Mouse (Mus musculus) gastrocnemius, postnatal 10 days (tissue): ENCODE measurements around the gene Ankdd1a. TPM values are rescaled to one million over a fixed set of nuclear protein-coding genes. Genes with fewer than 3 reads are reported as not detected.
A peak's percentile ranks its signal among the peaks of the same experiment; 100 is the strongest.

Experiments
- DNase-seq: peaks from one replicate; pipeline ENCODE4 v3.0.0; 2021; ENCODE audit warnings: mixed read lengths
- long read RNA-seq, 2 experiments: library from polyadenylated mRNA; stranded (forward); transcript quantifications; one replicate each; pipeline ENCODE4 v2.0.0; 2021
- total RNA-seq, 2 experiments: library from RNA; stranded (reverse); gene quantifications; 2 replicates each; pipeline ENCODE4 v1.2.3; 2021

The Ankdd1a gene
- total RNA-seq, result not detected
- long read RNA-seq, experiment 1, result 0 reads
- long read RNA-seq, experiment 2, result 0 reads

DNA sequence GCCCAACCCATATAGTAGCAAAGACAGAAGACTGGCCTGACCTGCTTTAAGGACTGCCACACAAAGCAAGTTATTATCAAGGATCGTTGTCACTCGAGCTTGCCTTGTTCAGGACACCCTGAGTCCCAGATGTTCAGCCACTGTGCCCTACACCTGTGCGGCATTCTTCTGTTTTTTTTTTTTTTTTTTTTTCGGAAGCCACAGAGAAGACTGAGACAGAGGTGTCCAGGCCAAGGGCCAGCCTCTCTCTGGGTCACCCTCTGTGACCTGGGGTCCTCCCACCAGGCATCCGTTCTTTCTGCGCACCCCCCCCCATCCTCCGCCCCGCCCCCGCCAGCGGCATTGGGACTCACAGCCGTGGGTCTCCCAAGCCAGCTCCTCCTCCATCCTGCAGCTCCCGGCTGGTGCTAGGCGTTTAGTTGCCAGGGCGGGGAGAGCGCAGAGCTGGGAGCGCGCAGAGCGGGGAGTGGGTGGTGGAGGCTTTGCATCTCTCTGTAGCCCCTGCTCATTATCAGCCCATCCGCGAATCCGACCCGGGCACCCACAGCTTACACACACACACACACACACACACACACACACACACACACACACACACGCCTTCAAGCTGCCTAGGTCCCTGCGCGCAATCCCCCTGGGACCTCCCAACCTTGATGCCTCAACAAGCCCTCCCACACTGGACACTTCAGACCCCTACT, at the start of gene Ankdd1a:
Gene Ankdd1a (minus strand): TSS at position 387 of the 698 bp plus-strand sequence.
- peak; percentile 33 for DNase-seq

DNA sequence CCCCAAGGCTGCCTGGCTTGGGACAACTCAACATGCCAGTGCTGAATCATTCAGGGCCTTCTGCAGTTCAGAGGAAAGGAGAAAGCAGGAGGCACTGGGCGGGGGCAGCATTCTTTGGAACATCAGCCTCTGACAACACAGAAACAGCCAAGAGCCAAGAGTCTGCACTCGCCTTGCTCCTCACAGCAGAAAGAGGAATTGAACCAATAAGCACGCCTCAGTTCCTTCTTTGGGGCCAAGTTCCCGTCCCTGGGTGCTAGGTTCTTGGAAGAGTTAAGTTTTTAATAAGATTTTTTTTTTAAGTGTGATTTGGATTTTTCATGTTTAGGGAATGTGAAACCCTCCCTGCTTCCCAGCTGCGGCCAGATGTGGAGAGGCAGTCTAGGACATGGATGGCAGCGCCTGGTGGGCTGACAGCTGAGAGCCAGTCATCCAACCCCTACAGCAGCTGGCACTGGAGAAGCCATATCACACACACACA, 49.5 kb upstream of the Ankdd1a start:
- no peak for DNase-seq

DNA sequence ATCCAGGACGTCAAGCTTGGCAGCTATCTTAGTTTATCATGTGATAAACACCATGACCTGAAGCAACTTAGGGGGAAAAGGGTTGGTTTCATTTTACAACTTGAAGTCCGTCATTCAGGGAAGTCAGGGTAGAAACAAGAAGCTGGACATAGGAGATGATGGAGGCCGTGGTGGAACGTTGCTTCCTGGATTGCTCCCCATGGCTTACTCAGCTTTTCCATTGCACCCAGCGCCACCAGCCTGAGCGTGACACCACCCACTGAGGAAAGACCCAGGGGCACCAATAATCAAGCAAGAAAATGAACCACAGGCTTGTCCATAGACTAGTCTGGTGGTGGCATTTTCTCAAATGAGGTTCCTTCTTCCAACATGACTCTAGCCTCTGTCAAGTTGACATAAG, 48.8 kb upstream of the Ankdd1a start:
- no peak for DNase-seq

DNA sequence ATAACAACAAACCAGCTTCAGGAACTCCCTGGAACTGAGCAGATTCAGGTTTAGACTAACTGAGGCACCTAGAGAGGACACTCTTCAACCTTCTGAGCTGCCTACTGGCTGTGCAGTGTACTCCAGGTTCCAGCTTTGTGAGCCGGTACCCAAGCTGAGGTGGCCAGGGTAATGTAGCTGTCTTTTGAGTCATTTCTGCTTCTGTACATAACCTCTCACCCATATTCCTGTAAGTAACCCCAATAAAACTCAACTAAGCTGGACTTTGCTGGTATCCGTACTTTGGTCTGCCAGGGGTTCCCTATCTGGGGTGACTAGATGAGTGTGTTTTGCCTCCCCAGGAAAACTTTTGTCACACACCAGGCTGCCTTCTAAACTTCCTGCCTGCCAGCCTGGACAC, 44.7 kb upstream of the Ankdd1a start:
- no peak for DNase-seq

DNA sequence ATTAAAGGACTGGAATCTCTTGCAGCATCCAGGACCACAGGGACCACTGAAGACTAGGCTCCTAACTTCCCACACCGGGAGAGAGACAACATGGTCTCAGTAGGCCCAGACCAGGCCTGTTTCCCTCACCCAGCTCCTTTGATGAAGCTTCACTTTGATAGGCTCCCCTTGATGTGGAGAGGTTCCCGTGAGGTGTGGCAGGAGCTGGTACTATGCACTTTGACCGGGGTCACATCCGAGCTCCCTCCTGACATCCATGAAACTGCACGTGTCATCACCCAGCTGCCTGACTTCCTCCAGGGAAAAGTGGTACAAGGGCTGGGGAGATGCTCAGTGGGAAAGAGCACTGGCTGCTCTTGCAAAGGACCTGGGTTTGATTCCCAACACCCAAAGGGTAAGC, 43.1 kb upstream of the Ankdd1a start:
- DNase-seq, result no peak

DNA sequence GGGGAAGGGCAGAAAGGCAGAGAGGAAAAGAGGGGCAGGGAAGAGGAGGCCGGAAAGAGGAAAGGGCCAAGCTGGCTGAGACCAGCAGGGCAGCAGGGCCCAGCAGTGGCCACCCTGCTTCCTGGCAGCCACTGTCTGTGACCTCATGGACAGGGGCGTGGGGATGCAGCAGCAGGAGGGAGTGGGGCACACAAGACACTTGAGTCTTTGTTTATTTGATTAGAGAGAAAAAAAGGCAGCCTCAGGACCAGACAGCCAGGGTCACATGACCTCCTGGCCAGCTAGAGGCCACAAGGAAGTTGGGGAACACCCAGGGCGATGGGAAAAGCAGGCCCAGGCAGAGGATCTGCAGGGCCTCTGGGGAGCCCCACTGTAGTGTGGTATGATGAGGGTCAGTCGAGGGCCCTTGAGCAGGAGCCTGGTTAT, 42.1 kb upstream of the Ankdd1a start:
- peak; percentile 57 for DNase-seq

DNA sequence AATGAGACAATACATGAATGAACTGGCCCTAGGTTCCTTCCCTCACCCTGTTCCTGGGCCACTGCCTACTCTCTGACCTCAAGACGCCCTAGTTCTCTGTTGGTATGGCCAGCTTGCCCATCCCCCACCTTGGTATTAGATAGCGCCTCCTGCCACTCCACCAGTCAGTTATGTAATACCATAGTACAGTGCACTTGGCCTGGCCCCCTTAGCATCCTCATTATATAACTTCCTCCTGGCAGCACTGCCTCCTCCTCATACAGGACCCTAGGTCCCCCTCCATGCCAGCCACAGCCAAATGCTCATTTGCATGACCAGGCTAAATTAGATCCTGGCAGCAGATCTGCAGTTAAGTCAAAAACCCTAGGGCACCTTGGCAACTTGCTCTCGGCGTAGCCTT, 41.0 kb upstream of the Ankdd1a start:
- DNase-seq, result peak; percentile 53

DNA sequence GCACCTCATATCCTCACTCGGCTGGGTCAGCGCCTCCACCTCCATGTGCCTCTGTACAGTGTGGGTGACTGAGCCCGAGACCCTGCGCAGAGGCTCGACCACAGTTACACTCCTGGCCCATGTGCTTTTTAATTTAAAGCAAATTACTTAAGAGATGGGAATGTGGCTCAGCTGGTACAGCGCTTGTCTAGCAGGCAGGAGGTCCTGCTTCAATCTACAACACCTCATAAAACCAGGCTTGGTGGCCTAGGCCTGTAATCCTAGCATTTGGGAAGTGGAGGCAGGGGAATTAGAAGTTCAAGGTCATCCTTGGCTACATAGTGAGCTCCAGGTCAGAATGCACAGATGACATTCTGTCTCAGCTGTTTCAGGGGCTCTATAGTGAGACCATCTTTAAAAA, 38.8 kb upstream of the Ankdd1a start:
- DNase-seq, result no peak

DNA sequence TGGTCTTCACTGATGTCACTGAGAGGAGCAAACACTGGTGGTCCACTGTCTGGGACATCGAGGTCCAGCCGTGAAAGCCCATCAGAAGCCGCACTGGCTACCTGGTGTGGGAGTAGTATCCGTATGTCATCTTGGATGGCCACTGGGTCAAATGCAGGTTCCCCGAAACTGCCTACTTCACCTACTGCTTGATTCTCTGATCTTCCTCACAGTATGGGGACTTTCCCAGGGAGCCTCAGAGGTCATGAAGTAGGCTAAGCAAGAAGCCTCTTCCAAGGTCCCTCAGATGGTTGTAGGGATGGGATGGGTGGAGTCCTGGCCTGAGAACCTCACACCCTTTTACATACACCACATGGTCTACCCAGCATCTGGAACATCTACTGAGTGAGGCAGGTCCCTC, 37.0 kb upstream of the Ankdd1a start:
- DNase-seq, result no peak

DNA sequence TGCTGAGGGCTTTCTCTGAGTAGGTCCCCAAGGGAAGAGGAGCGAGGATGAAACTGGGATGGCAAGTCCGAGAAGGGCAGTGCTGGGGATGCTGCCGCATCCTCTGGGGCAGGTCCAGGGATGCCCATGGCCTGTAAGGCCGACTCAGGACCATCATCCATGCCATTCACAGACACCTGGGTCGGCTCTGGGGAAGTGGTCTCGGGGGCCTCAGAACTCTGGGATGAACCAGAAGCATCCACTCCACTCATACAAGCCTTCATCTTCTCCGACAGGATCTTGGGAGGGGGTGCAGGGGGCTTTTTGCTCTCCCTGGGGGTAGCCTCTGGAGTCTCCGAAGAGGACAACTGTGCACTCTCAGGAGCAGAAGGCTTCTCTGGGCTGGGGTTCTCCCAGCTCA, 36.4 kb upstream of the Ankdd1a start:
- no peak for DNase-seq

DNA sequence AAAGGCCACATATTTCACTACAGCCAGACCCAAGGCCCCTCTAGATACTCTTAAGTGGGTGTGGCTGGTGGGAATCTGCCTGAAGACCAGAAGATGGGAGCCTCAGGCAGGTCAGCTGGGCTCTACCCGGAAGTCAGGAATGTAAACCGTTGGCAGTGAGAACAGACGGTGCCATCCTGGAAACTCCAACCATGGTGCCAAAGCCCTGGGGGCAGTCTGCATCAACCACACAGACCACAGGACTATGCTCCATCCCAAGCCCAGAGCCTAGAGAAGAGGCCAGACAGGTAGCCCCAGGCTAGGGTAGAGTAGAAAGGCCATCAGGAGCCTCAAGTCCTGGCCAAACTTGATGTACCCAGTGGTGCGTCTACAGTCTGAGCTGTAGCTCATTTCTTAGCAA, 35.6 kb upstream of the Ankdd1a start:
- DNase-seq, result no peak

DNA sequence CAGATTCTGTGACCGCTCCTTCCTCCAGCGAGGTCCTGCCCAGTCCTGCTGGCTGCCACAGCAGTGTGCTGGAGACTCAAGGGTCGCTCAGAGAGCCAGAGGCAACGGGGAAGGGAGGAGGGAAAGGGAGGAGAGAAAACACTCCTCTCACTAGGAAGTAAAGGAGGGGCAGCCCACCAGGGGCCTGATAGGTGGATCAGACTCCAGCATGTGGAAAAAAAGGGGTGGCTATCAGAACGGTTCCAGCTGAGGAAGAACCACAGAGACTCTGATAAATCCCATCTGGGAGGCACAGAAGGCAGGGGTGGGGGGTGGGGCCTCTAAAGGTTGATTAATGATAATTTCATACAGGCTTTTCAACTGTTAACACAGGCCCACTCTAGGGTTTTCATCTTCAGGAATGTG, 35.0 kb upstream of the Ankdd1a start:
- DNase-seq, result no peak

DNA sequence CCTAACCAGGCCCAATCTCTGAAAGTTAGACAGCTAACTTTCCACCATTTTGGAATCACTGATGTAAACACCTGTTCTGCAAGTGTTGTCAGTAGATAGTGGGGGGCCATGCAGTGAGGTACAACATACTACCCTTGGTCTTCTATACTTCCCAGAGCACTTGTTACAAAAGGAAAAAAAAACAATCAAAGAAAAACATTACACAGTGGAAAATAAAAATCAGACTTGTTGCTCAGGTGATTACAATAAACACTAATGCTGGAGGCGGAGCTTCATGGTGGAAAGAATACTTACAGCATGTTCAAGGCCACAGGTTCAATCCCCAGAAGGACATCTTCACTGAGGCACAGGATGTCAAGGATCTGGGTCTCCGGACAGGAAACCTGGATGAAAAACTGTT, 32.7 kb upstream of the Ankdd1a start:
- DNase-seq, result no peak

DNA sequence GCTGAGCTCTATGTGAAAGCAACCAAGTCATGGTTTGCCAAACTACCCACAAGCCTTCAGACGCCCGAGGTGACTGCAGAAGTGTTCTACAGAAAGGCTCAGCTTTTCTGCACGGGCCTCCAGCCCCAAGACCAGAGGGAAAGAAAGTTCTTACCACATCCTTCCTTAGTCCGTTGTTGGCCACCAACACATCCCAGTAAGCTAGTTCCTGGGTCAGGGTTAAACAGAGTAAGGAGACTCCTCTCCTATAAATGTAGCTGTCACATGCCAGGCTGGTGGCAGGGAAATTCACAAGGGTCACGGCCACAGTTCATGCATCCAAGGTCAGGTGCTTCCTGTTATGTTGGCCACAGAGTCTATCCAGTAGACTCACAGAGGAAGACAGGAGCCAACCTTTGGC, 32.1 kb upstream of the Ankdd1a start:
- DNase-seq, result no peak

DNA sequence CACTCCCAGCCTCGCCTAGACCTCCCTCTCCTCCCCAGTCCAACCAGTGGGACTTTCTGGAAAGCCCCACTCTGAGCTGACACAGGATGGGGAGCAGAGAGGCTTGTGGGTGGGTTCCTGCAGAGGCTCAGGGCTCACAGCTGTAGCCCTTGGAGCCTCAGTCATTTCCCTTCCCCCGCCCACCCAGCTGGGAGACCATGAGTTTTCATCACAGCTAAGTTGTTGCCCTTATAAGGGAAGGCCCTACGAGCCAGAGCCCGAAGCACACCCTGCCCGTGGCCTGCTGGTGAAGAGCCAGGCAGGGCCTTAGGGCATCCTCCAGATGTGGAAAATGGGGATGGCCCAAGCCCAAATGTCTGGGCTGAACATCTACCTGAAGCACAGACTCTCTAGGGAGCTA, 31.0 kb upstream of the Ankdd1a start:
- peak; percentile 67 for DNase-seq

DNA sequence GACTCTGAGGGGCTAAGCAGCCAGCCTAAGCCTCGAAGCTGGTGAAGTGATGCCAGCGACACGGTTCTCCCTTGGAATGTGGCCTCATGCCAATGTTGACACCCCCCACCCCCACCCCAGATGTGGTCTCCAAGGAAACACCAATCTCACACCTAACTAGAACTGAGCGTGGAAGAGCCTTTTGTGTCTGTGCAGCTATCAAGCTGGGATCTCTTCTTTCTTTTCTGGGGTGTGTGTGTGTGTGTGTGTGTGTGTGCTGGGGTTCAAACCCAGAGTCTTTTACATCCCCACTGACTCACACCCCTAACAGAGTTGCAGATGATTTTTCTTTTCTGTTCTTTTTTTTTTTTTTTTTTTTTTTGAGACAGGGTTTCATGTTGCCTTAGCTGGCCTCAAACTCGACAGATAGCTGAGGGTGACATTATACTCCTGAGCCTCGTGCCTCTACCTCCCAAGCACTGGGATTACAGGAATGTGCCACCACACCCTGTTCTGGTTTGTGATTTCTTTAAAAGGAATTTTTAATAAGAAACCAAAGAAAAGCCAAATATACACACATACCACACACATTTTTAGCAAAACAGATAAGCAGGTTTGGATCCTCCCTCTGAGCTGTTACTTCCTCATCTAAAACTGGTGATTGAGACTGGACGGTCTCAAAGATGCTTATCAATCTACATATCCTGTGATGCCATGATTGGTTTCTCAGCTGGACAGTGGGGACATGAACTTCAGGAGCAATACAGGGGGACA, 30.3 kb upstream of the Ankdd1a start:
- DNase-seq, result no peak

DNA sequence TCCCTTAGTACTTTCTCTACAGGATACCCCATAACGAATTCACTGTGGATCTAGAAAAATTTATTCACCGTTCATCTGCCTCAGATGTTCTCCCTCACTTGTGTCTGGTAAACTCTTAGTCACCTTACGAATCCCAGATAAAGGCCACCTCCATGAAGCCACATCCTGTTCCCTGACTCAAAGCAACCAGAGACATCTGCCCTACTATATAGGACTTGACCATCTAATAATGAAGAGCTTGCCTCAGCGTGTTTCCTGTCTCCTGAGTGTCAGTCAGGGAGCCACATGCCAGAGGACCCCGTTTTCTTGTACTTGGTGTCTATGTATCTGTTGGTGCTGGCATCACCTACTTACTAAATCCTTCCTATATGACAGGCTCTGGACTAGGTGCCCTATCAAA, 29.6 kb upstream of the Ankdd1a start:
- no peak for DNase-seq

DNA sequence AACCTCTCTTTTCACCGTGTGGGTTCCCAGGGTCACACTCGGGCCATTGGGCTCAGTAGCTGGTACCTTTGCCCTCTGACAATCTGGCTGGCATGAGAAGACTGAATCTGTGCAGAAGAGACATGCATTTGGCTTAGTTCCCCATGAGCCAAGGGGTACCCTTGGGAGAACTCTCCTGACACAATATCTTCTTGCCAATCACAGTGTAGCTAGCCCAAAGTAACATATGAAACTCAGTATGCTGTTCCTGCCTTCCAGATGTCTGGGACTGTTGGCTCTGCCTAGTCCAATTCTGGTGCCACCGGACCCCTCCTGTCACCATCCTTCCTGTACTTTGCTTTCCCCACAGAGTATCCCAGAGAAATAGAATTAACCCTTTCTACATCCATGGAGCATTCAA, 29.1 kb upstream of the Ankdd1a start:
- no peak for DNase-seq

DNA sequence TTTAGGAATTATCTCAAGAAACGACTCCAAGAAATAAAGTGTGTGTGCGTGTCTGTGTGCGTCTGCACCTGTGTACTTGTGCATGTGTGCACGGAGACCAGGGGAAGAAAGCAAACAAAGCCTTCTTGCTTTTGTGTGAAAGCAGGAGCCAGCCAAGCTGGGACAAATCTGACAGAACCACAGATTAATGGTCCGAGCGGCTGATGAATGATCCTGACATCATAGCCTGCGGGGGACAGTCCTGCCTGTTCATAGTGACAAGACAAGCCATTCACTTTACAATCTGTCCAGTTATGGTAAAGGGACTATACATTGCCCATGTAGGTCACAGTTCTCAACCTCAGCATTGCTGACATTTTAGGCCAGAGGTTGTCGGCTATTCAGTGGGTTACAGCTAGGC, 28.3 kb upstream of the Ankdd1a start:
- DNase-seq, result no peak

DNA sequence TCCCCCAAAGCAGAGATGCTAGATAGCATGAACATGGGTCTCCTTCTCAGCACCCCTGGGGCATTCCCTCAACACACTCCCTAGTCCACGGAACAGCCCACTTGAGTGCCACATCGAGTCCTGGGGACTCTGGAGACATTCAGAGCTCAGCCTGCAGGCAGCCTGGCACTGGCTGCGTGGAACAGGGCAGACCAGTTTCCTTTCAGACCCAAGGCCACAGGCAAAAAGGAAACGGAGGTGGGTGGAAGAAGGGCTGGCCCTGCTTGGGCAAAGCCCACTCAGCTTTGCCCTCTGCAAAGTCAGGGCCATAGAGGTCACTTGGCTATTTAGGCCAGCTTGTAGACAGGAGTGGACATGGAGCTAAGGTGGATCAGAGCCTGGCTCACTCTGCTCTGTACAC, 27.9 kb upstream of the Ankdd1a start:
- no peak for DNase-seq

DNA sequence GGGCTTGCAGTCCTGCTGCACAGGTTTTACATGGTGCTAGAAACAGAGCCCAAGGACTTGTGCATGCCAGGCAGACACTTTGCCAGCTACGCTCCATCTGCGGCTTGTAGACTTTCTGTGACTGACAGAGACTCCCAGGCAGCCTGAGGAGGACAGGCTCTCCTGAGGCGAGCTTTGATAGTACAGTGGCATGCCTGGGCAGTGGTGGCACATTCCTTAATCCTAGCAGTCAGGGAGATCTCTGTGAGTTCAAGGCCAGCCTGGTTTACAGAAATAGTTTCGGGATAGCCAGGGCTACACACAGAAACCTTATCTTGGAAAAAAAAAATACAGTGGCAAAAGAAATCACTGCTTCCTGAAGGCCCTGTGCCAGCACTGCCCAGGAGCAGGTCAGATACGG, 27.1 kb upstream of the Ankdd1a start:
- DNase-seq, result no peak

DNA sequence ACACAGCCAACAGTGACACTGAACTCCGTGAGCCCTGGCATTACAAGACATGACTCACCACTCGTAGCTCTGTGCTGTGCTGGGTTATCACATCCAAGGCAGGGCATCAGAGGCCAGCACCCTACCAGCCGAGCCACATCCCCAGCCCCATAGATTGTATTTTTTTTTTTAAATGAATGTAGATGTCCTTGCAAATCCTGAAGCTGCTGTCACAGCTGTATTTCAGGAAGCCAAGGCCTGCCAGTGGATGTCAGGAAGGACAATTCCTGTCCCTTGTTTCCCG, 26.4 kb upstream of the Ankdd1a start:
- DNase-seq, result no peak

DNA sequence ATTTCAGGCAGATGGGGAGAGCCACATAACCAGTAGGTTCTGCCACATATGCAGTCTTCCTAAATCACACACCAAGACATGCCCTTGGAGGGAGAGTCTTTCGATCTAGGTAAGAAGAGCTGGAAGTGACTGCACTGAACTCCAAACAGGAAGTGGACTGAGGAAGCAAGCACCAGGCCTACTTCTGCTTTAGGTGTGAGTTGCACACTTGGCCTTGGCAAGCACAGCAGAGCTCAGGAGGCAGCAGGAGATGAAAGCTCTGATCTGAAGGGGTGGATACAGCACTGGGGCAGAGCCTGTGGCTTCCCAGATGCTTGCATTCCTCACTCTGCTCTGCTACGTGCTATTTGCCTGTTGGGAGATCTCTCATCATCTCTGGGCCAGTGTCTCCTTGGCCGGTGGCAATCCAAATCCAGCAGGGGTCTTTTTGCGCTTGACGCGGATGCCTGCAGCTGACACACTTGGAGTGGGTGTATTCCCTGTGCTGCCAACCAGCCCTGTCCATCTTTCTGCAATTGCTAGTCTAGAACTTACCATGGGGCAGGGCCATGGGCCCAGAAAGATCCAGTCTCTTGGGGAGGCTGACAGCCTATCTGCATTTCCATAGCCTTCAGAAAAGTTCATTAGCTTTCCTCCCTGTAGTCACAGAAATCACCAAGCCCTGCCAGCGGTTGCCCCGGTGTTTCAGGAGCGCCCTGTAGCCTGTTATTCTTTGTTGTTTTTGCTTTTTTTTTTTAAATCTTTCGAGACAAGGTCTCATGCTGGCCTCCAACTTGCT, 25.8 kb upstream of the Ankdd1a start:
- DNase-seq, result no peak
